Mouse (Mus musculus): ENCODE data around the gene Tex29. TPM values are rescaled to one million over a fixed set of nuclear protein-coding genes. Genes with fewer than 3 reads are reported as not detected.

Gene Tex29
- total RNA-seq (2021) = 1 to 10 TPM in 1 of 2 experiments, under 1 TPM in 1; 0.48 to 1.6 TPM

DNA sequence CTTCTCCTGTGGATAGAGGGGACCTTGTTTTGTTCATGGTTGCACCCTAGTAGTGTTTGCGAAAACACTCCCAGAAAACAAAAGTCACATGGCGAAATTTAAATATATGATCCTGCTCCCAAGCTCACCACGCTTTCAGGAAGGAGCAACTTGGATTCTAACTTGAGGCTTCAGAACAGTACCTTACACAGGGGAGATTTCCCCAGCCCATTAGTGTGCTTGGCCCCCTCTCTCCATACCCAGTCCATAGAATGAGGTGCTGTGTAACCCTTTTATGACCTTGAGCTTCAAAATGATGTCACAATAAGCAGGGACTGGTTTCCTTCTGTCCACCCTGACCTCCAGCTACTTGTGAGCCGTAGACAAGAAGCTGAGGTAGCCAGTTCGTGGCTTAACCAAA lies at the start of gene Tex29:
Tex29 (plus strand) TSS at position 301 of the 400 bp plus-strand sequence.
- no peak for DNase-seq

DNA sequence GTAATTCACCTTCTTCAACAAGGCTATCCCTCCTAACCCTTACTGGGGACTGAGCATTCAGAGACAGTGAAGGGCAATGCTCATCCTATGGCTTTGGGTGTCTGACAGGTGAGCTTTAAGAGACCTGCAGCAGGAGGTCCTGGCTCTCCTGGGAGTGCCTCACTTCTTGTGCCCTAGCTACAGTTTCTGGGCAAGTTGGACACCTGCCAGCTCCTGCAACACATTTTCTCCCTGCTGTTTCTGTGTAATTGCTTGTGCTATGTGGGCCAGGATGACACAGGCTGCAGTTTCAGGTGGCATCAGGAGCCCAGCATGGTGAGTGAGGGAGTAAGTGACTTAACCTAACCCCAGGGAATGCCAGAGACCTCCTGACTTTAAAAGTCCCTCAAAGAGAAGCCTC lies 45.3 kb upstream of the Tex29 start:
- DNase-seq = no peak

DNA sequence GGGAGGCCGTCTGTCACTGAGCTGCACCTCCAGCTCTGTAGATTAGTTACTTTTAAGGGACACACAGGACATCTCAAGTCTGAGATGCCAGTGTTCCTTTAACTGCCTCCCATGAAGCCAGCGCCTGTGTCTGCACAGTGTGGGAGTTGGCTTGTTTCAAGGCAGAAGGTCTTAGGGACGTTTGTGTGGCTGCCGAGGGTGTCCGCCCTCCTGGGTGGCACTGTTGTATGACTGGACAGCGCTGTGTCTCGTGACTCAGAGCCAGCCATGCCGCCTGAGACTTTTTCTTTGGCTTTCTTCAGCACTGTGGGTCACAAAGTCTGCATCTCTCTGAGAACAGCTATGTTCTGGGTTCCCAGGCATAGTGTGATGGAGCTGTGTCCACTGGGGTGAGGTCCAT lies 43.1 kb upstream of the Tex29 start:
- no peak for DNase-seq

DNA sequence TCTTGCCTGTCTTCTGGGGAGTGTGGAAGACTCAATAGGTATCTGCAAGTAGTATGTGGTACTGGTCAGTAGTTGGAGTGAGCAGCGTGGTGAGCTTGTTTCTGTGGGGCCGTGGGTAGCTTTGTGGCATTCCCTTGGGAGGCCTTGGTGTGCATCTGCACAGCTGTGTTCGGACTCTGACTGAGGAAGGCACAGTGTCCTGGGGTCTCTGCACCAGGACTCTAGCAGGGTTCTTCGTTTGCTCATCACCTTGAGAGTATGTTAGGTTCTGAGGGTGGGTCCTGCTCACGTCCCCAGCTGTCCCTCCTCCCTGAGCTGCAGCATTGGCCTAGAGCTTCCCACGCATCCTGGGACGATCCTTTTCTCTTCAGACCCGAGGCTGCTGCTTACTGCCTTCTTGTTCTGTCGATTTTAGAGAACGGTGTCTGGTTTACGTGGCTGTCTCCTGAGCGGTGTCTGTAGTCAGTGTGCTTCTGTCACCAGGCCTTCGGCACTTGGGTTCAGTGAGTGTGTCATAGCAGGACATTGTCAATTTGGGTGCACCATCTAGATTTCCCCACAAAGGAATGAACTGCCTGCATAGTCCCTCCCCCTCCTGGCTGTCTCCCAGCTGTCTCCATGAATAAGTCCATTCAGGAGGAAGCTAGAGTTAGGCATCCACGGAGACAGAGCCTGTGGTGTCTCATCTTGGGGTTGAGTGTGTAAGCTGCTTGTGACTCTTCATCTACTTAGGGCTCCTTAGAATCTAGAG lies 42.4 kb upstream of the Tex29 start:
- DNase-seq = peak; percentile 61 to 63

DNA sequence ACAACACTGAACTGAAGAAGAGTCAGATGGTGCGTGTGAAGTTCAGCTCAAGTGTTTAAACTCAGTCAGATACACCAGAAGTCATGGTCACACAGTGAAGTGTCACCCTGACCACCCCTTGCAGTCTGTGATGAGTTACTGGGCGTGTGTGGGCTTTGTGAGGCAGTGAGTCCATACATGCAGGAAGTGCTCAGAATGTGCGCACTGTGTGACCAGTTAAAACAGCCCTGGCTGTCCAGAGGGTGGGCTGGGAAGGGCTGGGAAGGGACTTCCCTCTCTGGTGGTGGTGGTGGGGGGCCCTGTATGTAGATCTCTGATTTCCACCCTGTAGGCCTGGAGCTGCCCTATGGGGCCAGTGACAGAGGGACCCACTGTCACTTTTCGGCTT lies 41.8 kb upstream of the Tex29 start:
- DNase-seq = no peak

DNA sequence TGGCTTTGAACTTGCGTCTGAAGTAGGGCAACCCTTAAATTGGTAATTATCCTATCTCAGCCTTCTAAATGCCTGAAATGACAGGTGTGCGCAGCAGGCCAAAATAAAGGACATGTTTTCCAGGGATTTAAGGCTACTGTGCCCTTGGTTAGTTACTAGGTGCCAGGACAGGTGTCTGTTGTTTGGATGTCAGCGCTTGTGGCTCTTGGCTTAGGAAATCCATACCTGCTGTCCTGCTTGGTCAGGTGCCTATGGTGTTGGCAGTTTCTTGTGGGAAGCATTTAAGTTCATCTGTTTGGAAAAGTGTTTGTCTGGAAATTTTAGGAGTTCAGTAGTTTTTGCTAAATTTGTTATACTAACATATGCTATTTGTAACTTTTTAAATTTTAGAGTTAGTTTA lies 41.2 kb upstream of the Tex29 start:
- DNase-seq = no peak

DNA sequence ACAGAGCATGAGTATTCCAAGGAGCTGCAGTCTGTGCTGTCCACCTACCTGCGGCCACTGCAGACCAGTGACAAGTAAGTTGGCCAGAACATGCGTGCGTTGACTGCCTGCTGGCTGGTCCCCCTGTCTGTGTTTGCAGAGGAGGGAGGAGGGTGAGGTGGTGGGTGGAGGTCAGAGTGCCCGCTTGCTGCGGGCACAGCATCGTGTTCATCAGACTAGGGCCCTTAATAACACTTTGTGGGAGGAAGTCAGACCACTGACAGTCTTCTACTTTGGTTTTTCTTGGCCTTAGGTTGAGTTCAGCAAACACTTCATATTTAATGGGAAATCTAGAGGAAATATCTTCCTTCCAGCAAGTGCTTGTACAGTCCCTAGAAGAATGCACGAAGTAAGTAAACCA lies 39.8 kb upstream of the Tex29 start:
- DNase-seq = no peak

DNA sequence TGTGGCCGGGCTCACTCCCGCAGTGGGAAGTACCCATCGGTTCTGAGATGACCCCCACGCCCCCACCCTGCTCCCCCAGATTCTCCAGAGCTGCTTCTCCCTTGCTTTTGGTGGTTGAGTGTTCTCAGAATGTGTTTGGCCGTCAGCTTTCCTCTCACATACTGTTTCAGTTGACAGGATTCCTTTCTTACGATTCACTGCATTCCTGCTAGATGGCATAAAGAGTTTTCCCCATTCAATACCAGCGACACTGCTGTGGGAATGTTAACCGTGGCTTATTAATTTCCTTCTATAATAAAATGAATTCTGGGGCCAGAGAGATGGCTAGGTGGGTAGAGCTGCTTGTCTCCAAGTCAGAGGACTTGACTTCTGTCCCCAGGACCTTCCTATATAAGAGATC lies 38.7 kb upstream of the Tex29 start:
- DNase-seq = no peak

DNA sequence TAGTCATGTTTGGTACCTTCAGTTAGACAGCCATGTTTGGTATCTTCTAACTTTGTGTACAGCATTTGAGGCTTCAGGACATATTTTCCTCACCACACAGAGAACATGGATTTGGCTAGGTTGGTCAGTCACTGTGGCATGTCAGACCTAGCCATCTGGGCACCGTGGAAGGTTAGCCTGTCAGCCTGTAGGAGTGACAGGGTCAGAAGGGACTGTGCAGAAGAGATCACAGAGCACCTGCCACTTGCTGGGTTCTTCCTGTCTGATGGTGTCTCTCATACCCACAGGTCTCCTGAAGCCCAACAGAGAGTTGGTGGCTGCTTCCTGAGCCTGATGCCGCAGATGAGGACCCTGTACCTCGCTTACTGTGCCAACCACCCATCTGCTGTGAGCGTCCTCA lies 35.4 kb upstream of the Tex29 start:
- DNase-seq = no peak

DNA sequence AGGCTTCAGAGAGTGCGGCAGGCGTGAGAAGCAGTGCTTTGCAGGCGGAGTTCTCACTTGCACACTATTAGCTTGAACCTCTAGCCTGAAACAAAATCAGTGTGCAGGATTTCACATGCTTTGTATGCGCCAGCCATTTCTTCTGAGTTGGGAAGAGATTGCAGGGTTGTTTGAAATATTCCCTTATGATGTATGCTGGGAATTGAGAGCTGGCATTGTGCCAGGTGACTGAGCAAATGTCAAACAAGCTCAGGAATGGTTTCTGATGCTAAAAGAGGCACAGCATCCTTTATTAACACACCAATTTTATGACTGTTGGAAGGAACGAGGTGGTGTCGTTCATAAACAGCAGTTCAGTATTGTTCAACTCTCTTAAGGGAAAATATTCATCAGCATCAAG lies 34.0 kb upstream of the Tex29 start:
- DNase-seq = no peak

DNA sequence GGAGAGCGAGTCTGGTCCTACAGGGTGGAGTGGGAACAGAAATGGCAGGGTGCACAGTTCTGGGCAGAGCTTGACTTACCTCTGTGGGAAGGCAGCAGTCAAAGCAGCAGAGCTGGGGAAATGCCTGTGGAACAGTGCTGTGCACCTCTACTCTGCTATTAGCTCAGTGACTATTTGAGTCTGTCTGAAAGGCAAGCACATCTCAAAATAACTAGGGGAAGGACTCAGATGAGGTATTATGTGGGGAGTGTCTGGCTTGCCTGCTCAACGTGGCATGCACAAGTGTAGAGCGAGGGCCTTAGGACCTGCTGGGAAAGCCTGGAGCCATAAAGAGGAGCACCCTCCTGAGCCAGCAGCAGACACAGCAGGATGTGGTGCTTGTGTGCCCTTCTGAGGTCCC lies 32.9 kb upstream of the Tex29 start:
- no peak for DNase-seq

DNA sequence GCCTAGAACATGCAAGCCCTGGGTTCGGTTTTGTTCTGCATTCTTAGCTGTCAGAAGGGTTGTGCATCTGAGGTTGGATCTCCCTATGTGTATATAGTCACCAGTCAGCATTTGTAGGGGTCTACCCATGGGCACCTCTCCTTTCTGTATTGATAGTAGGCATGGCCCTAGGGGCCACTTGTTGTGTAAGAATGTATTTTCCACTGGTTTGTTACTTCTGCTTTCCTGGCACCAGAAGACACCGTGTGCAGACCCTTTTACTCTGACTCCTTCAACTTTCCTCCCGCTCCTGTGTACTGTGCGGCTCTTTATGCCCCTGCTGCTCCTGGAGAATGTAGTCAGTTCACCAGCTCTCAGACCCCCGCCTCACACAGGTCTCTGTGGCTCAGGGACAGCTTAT lies 32.2 kb upstream of the Tex29 start:
- DNase-seq = no peak

DNA sequence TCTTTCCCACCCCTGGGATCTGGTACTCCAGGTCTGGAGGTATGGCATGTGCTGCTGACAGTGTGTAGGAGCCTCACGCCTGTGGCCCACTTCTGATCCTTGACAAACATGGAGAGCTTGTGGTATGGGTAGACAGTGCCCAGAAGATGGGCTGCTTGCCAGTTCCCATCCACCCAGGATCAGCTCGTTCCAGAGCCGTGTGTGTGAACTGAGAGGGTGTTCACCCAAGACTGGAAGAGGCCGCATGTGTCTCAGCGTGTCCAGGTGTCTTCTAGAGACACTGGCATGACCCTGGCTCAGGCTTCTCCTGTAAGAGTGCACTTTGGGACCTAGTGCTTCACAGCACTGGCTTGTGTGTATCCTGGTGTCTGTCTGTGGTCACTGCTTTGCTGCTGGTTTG lies 29.8 kb upstream of the Tex29 start:
- DNase-seq = no peak

DNA sequence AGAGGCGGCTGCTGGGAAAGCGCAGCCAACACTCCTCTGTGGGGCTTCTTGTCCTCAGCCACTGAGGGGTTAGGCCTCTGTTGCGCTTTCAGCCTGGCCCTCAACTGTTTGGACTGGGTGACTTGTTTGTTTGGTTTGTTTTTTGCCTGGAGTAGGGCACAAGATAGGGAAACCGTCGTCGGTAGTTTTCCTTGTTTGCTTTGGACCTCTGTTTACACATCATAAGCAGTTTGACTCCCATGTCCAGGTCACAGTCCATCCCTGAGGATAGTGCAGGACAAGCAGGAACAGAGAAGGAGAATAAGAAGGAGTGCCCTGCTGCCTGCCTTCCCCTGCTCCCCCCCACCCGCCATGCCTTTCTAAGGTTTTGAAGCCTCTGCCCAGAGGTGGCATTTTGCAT lies 26.5 kb upstream of the Tex29 start:
- DNase-seq = no peak

DNA sequence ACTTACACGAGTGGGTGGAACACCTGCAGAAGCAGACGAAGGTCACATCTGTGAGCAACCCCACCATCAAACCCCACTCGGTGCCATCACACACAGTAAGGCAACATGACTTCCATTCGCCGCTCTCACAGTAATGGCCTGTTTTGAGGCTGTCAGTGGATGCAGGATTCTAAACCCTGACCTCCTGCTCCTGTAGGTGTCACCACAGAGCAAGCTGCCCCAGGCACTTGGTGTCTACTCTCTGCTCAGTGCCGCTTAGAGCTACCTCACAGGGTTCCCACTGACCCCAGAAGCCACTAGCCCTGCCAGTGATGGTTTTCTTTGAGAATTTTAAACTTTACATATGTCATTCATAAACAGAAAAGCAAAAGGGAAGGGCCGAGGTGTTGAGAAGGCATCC lies 25.1 kb upstream of the Tex29 start:
- no peak for DNase-seq

DNA sequence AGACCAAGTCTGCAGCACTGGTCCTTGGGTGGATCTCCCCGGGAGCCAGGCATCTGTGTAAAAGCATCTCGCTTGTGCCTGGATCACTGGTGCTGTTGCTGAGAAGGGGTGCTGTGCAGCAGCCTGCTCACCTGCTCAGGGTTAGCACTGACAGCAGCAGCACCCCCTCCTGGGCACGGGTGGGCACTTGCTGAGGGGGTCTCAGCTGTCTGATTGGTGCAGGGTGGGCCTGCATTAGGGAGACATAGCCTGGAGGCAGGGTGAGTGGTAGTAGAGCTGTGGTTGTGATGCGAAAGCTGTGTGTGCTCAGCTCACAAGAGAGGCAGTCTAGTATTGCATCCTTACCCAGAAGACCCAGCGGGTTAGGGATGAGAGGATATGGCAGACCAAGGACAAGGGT lies 20.1 kb upstream of the Tex29 start:
- no peak for DNase-seq

DNA sequence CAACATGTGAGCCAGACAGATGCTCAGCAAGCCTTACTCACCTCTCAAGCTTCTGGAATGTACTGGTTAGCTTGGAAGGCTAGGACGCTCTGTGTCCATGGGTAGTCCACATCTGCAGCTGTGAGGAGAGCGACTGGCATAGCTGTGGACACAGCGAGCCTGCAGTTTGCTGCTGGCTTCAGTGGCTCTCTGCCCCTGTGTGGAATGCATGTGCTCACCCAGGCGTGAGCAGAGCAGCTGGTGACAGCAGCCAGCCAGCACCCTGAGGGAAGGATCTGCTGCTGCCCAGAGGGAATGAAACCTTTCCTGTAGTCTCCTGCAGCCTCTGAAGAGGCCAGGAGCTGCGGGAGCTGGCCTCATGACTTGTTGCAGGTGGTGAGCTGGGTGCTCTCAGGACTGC lies 19.7 kb upstream of the Tex29 start:
- DNase-seq = no peak

DNA sequence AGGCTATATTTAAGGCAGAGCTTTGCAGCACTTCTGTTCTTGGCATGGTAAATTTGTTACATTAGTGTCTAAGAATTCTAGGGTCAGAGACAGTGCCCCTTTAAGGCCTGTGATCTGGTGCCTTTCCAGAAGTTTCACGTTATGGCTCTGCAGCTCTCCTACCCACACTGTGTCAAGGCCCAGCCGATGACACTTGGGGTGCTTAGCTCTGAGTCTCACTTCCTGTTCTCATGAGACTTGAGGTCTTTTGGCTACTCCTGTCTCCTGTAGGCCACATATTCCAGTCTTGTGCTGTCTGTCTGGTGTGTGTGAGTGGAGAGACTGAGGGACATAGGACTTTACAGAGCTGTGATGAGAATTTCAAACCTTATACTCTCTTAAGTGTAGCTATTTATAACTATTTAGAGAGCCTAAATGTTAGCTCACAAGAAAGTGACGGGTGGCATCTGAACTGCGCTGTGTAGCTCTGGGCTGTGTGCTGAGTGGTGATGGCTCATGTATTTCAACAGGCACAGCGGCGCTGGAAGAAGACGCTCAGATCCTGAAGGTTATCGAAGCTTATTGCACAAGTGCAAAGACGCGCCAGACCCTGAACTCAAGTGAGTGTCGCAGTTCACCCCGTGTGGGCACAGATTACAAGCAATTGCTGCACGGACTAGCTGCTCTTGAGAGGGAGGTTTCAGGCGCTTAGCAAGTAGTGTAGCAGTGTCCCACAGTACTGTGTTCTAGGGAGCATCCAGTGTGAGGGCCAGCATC lies 18.6 kb upstream of the Tex29 start:
- DNase-seq = no peak

DNA sequence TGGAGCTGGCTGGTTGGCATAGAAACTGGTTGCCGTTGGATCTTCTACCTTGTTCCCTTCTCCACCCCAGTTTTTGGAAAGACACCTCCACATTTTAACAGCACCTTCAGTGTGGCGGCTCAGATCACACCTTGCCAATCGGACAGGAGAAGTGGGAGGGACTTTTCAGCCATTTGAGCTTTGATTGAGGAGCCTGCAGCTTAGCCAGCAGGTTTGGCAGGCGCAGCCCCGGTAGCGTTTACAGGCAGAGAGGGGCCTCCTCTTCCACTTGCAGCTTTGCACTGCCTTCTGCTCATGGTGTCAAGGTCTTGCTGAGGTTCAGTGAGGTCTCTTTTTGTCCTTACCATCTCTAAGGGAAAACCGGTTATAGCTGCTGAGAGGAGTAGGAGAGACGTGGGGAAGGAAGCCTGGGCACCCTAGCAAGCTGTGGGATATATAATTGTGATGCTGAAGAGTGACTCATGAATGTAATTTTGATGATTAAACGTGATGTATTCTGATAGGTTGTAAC lies 17.7 kb upstream of the Tex29 start:
- no peak for DNase-seq

DNA sequence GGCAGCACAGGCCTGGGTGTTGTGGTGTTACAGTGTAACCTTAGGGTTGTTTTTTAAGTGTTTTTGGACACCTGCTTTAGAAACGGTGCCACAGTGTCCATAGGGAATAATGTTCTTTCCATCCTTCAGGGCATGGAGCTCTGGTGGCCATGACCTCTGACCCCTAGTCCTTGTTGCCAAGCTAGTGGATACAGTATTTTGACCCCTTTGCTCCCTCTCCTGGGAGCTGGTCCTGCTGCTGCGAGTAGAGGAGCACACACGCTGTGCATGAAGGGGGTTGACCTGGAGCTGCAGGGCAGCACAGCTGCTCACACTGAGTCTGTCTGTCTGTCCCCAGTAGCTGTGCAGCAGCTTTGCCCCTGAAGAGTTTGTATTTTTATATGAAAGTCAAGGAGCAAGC lies 14.5 kb upstream of the Tex29 start:
- no peak for DNase-seq

DNA sequence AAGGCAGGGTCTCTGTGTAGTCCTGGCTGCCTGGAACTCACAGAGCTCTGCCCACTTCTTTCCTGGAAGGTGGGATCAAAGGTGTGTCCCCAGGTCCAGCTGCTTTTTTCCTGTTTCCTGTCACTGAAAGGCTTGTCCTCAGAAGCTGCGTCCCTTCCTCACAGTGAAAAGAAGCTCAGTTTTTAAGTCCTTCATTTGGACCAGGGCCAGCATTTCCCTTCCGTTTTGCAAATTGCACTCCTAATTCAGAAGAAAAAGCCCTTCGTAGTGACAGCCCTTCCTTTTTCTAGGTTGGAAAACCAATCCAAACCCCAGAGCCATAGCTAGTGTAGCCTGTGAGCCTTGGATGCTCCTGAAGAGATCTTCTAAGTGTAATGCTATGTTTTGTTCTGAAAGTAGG lies 13.0 kb upstream of the Tex29 start:
- no peak for DNase-seq

DNA sequence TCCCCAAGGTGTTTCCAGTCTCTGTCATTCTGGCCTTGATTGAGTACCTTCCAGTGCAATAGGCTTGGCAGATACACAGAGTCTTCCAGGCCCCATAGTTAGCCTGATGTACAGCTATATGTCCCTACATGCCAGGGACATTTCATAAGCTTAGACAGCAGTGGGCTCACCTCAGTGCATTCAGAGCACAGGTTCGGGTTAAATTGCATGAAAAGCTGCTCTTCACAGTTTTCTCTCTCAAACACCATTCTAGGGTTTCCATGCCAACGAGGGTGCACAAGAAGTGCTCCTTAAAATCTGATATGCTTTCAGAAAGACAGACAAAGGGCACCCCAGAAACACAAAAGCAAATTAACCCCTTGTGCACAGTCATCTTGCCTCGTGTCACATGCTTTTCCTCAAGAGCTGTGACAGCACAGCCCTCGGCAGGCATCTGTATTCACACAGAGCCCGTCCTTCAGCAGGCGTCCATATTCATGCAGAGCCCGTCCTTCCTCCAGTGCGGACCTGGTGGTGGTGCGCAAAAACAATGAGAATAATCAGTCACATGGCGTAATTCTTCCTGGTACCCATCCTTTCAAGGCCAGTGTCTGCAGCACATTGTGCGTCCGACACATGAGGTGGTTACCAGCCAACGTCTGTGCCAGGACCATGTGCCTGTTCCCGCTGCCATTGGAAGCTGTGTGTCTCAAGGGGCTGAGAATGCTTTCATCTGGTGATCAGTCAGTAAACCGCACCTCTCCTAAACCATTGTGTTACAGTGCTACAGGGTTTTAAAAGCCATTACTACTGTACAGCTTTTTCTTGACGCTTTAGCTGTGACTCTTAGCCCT lies 9.8 kb upstream of the Tex29 start:
- DNase-seq = no peak

DNA sequence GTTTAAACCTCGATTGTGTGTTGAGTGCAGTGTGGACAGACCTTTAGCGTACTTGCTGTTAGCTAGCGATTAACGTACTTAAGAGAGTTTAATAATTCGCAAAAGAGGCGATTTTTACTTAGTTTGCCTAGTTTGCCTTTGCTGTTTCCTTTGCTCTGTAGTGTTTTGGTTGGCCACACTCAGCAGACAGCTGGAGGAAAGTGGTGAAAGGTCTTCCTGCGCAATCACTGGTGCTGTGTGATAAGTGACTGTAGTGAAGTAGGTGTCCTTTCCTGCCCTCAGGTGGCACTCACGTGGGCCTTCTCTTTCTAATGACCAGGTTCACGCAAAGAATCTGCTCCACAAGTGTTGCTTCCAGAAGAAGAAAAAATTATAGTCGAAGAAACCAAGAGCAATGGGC lies 9.1 kb upstream of the Tex29 start:
- DNase-seq = no peak
